Mouse (Mus musculus) neural tube, embryonic 15.5 days (tissue): ENCODE data around the gene Nid1. TPM values are rescaled to one million over a fixed set of nuclear protein-coding genes. Genes with fewer than 3 reads are reported as not detected.
A peak's percentile ranks its signal among the peaks of the same experiment; 100 is the strongest.
"Not testable (repeated sequence)": the region's sequence is repeated elsewhere in the genome, so short reads cannot be mapped to it uniquely, and the experiment has no call there.

Experiments
- ATAC-seq: fragments of 200-750 bp; cut with Nextera tagmentation; 2 replicates; pipeline ENCODE4 v1.8.0; 2017; ENCODE audit warnings: mild to moderate bottlenecking, moderate TSS enrichment, moderate library complexity; ENCODE audit not compliant: low FRiP score
- H3K27ac ChIP-seq: fragments of 300-500 bp; sonication (generic); replicated peaks from 2 replicates; pipeline ENCODE4 v1.5.1; 2015; ENCODE audit warnings: mild to moderate bottlenecking, inconsistent platforms
- H3K27me3 ChIP-seq: fragments of 300-500 bp; sonication (generic); replicated peaks from 2 replicates; pipeline ENCODE4 v1.6.1; 2015; ENCODE audit warnings: inconsistent platforms
- H3K36me3 ChIP-seq: fragments of 300-500 bp; sonication (generic); 2 replicates; pipeline ENCODE4 v1.6.1; 2015; ENCODE audit warnings: inconsistent platforms
- H3K4me1 ChIP-seq: fragments of 300-500 bp; sonication (generic); 2 replicates; pipeline ENCODE4 v1.6.1; 2015; ENCODE audit warnings: inconsistent platforms
- H3K4me2 ChIP-seq: fragments of 300-500 bp; sonication (generic); 2 replicates; pipeline ENCODE4 v1.6.1; 2015; ENCODE audit warnings: inconsistent platforms, mild to moderate bottlenecking, moderate library complexity
- H3K4me3 ChIP-seq: fragments of 300-500 bp; sonication (generic); replicated peaks from 2 replicates; pipeline ENCODE4 v1.5.1; 2015; ENCODE audit warnings: mild to moderate bottlenecking, inconsistent platforms
- H3K9ac ChIP-seq: fragments of 300-500 bp; sonication (generic); replicated peaks from 2 replicates; pipeline ENCODE4 v1.6.1; 2015; ENCODE audit warnings: mild to moderate bottlenecking, inconsistent platforms
- H3K9me3 ChIP-seq: fragments of 300-500 bp; sonication (generic); replicated peaks from 2 replicates; pipeline ENCODE4 v1.6.1; 2016; ENCODE audit warnings: inconsistent platforms
- WGBS: fragments of 180-500 bp; shearing (Covaris S2); methylation state at CpG from one replicate; pipeline ENCODE4 v1.1.7; 2015; ENCODE audit warnings: mixed read lengths; 5-methylcytosine and 5-hydroxymethylcytosine counted together
- polyA plus RNA-seq: library from polyadenylated mRNA; unstranded; fragments of >200 nt; fragmentation: Nextera tagmentation; extraction: Ambion mirVana; gene quantifications from 2 replicates; pipeline ENCODE4 v1.2.1, GENCODE M21; 2015

Gene Nid1
- polyA plus RNA-seq, 1 experiment from 2014 or later, result 51.0 TPM

- ATAC-seq, result no peak
- H3K4me1 ChIP-seq, result no peaks in the 10 kb centered on the region
- no peak overlapping the region for H3K9ac ChIP-seq
- WGBS, result 76% methylated on average over 11 of the region's 11 CpGs
- no peak overlapping the region for H3K27ac ChIP-seq
- no peaks in the 10 kb centered on the region for H3K9me3 ChIP-seq
- H3K27me3 ChIP-seq, result no peaks in the 10 kb centered on the region
- H3K4me3 ChIP-seq, result no peak overlapping the region
- no peaks in the 10 kb centered on the region for H3K36me3 ChIP-seq
- H3K4me2 ChIP-seq, result no peak overlapping the region
These were observed 91.8 kb downstream of the Nid1 start for GRCm38 (mm10) chr13:13529115-13529542.

GRCm38 (mm10) chr13:13530913-13531312 is 93.6 kb downstream of the Nid1 start:
- H3K36me3 ChIP-seq, result no peaks in the 10 kb centered on the region
- H3K4me3 ChIP-seq, result no peak overlapping the region
- WGBS, result 90% methylated on average over 4 of the region's 4 CpGs
- ATAC-seq, result no peak
- no peaks in the 10 kb centered on the region for H3K9me3 ChIP-seq
- H3K9ac ChIP-seq, result no peak overlapping the region
- H3K4me2 ChIP-seq, result no peak overlapping the region
- no peaks in the 10 kb centered on the region for H3K4me1 ChIP-seq
- H3K27me3 ChIP-seq, result no peaks in the 10 kb centered on the region
- H3K27ac ChIP-seq, result no peak overlapping the region

DNA sequence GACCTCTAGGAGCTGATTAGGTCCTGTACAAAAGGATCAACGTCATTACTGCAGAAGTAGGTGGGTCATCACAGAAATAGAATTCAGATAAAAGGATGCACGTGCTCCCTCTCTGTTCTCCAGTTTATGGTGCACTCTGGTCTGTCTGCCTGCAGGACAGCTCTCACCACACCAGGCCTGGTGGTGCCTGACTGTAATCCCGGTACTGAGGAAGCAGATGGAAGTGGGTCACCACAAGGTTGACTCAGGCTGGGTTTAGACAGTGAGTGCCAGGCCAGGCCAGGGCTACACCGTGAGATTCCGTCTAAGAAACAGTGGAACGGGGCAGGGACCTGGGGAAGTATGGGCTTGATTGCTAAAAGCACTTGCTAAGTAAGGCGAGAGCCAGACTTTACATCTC is 94.6 kb downstream of the Nid1 start:
- ATAC-seq, result no peak
- Histone ChIP-seq H3K4me2 (no peak overlapping the region), H3K36me3 (no peaks in the 10 kb centered on the region), H3K27me3 (no peaks in the 10 kb centered on the region), H3K9ac (no peak overlapping the region), H3K9me3 (no peaks in the 10 kb centered on the region), H3K4me1 (no peaks in the 10 kb centered on the region), H3K4me3 (no peak overlapping the region), H3K27ac (no peak overlapping the region)
- 88% methylated on average over 7 of the region's 7 CpGs for WGBS

- Histone ChIP-seq H3K27ac (no peak overlapping the region), H3K4me1 (no peaks in the 10 kb centered on the region), H3K27me3 (no peaks in the 10 kb centered on the region), H3K36me3 (no peaks in the 10 kb centered on the region), H3K4me2 (no peak overlapping the region), H3K4me3 (no peak overlapping the region), H3K9ac (no peak overlapping the region), H3K9me3 (no peaks in the 10 kb centered on the region)
- no peak for ATAC-seq
- WGBS, result 89% methylated on average over 2 of the region's 2 CpGs
These were observed 99.2 kb downstream of the Nid1 start for GRCm38 (mm10) chr13:13536555-13536954.

DNA sequence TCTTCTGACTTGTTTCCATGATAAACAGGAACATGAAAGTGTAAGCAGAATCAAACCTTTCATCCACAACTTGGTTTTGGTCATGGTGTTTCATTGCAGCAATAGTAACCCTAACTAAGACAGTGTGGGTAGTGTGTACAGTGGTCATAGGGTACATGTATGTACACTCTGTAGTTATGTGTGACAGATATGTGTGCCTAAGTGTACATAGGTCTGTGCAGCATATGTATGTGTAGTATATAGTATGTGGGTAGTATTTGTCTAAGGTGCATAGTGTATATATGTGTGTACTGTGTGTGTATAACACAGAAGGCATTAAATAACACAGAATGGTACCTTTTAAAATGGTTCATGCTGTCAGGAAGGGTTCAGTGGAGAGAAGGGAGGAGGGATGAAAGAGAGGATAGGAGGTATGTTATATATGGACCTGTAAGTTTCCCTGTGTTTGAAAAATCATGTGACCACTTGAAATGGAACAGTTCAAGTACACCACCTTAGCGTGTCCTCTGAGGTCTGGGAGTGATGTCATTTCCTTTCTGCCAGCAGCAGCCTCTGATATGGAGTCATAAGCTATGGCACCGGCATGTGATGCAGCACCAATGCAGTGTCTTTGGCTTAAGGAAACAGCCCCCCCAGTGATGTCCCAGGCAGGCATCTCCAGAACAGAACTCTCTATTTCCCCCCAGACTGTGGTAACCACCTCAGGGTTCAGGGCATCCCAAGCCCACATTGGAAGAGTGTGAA is 100.1 kb downstream of the Nid1 start:
- Histone ChIP-seq H3K4me3 (no peak overlapping the region), H3K27ac (no peak overlapping the region), H3K4me2 (no peak overlapping the region), H3K9me3 (no peaks in the 10 kb centered on the region), H3K9ac (no peak overlapping the region), H3K27me3 (no peaks in the 10 kb centered on the region), H3K4me1 (no peaks in the 10 kb centered on the region), H3K36me3 (no peaks in the 10 kb centered on the region)
- WGBS, result 95% methylated on average over 2 of the region's 2 CpGs
- ATAC-seq, result no peak

DNA sequence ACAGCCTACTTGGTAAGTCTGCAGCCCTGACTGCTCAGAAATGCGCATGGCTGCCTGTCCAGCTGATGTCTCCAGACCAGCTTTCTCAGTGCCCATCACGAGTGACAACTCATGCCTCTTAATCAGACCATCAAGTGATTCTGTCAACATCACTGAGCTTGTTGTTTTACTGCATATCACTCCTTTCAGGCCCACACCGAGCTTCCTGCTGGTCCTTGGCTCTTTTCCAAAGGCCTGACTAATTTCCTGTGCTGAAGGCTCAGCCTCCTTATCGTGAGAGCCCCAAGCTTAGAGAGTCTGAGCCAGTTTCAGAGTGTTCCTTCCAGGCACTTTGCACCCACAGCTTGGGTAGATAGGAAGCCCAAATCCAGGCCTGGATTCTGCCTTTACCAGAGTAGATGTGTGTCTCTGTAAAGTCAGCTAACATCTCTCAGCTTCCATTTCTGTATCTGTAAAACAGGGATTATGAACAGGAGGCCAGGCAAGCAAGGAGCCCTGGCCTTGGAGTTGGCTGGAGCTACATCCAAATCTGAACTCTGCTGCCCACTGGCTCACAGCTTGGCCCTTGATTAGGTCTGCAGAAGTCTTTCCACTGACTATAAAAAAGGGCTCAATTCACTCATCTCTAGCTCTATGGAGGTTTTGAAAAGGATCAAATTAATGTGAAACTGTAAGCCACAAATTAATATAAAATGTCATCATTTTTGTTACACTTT is 101.4 kb downstream of the Nid1 start:
- Histone ChIP-seq H3K9me3 (no peaks in the 10 kb centered on the region), H3K36me3 (no peaks in the 10 kb centered on the region), H3K4me1 (no peaks in the 10 kb centered on the region), H3K4me2 (no peak overlapping the region), H3K27ac (no peak overlapping the region), H3K9ac (no peak overlapping the region), H3K4me3 (no peak overlapping the region), H3K27me3 (no peaks in the 10 kb centered on the region)
- 42% methylated on average over 4 of the region's 4 CpGs for WGBS
- no peak for ATAC-seq

DNA sequence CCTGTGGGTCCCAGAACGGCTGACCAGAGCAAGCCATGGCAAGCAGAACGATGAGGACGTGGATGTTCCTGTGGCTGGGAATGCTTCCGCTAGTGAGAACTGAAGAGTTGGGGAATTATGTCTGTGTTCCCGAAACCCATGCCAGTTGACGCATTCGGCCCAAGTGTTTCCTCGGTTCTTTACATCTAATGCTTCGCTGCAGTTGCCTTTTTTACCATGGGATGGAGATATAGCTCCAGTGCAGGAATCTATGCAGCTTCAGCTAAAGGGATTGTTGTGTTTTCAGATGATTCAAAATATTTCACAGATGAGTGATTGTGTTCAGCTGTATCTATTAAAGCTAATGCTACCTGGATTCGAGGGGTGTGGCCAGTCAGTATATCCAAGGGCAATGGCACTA is 105.7 kb downstream of the Nid1 start:
- H3K4me3 ChIP-seq, H3K9me3 ChIP-seq, ATAC-seq, H3K27ac ChIP-seq, H3K4me2 ChIP-seq, H3K4me1 ChIP-seq, H3K9ac ChIP-seq, H3K36me3 ChIP-seq, H3K27me3 ChIP-seq: not testable (repeated sequence)
- WGBS, result 91% methylated on average over 10 of the region's 10 CpGs

DNA sequence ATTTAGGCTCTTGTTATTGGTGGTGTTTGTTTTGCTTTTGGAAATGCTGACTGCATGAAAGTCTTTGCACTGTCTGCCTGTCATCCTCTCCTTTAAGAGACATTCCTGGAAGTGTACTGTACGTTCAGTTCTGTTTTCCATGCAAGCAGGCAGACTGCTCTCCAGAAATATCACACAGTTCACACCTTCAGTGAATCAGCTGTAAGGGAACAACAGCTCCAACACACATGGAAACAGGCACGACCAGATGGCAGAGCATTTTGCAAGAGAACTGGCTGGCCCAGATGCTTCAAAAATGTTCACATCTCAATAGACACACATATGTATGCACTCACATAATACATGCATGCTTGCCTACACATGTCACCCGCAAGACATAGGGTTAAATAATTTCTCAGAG is 109.4 kb downstream of the Nid1 start:
- Histone ChIP-seq H3K9me3 (no peaks in the 10 kb centered on the region), H3K9ac (no peak overlapping the region), H3K4me3 (no peak overlapping the region), H3K4me2 (no peak overlapping the region), H3K27me3 (no peaks in the 10 kb centered on the region), H3K4me1 (no peaks in the 10 kb centered on the region), H3K36me3 (no peaks in the 10 kb centered on the region), H3K27ac (no peak overlapping the region)
- no peak for ATAC-seq
- 82% methylated on average over 3 of the region's 3 CpGs for WGBS

DNA sequence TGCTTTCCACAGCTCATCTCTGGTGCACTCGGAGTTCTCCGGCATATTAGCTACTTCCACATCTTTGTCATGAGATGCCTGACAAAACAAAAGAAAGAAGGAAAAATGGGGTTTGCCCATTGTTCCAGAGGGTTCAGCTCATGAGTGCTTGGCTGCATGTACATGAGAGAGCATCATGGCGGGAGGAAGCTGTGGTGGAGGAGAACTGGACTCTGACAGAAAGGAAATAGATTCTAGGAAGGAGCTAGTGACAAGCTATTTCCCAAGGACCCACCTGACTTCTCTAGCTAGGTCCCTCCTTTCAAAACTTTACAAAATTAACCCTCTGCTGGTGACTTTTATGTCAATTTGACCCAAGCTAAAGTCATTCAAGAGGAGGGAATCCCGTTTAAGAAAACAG is 110.5 kb downstream of the Nid1 start:
- no peaks in the 10 kb centered on the region for H3K27me3 ChIP-seq
- WGBS, result 92% methylated on average over 4 of the region's 4 CpGs
- H3K9ac ChIP-seq, result no peak overlapping the region
- no peak for ATAC-seq
- H3K27ac ChIP-seq, result no peak overlapping the region
- no peaks in the 10 kb centered on the region for H3K4me1 ChIP-seq
- H3K9me3 ChIP-seq, result no peaks in the 10 kb centered on the region
- no peaks in the 10 kb centered on the region for H3K36me3 ChIP-seq
- H3K4me3 ChIP-seq, result no peak overlapping the region
- H3K4me2 ChIP-seq, result no peak overlapping the region

DNA sequence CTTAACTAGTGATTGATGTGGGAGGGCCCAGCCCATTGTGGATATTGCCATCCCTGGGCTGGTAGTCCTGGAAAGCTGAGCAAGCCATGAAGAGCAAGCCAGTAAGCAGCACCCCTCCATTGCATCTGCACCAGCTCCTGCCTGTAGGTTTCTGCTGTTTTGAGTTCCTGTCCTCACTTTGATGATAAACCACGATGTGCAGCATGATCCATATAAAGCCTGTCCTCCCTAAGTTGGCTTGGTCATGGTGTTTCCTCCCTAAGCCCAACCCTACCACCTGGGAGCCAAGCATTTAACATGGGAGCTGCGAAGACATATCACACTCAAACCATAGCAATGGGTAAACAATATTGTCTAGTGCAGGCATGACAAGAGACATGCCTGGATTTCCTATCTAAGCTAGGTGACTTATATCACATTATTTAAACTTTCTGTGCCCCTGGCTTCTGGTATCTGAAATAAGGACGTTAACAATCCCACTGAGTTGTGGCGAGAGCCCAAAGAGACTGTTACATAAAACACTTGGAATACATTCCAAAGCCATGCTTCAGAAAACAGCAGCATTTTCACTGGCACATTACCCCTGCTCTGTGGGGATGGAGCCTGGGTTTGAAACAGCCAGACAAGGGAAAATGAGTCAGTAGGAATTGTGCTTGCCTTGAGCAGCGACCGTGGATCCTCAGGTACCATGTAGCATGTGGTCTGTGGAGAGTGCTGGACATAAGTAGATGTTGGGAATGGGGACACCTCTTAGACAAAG is 111.3 kb downstream of the Nid1 start:
- Histone ChIP-seq H3K36me3 (no peaks in the 10 kb centered on the region), H3K27me3 (no peaks in the 10 kb centered on the region), H3K4me2 (no peak overlapping the region), H3K4me3 (no peak overlapping the region), H3K27ac (no peak overlapping the region), H3K9ac (no peak overlapping the region), H3K4me1 (no peaks in the 10 kb centered on the region), H3K9me3 (no peaks in the 10 kb centered on the region)
- peak; percentile 14; the same call in 1 of the 2 replicates for ATAC-seq
- WGBS, result 85% methylated on average over 6 of the region's 6 CpGs

- H3K27me3 ChIP-seq, result no peaks in the 10 kb centered on the region
- H3K9ac ChIP-seq, result no peak overlapping the region
- no peak overlapping the region for H3K27ac ChIP-seq
- no peaks in the 10 kb centered on the region for H3K36me3 ChIP-seq
- H3K4me1 ChIP-seq, result no peaks in the 10 kb centered on the region
- H3K4me2 ChIP-seq, result no peak overlapping the region
- WGBS, result 83% methylated on average over 9 of the region's 9 CpGs
- H3K4me3 ChIP-seq, result no peak overlapping the region
- no peaks in the 10 kb centered on the region for H3K9me3 ChIP-seq
- ATAC-seq, result no peak
These were observed 112.6 kb downstream of the Nid1 start for GRCm38 (mm10) chr13:13549687-13550660.
